Mouse (Mus musculus) A20 (cell line): ENCODE measurements around the gene Slc51b.

ENCODE experiments used
- DNase-seq: peaks from one replicate; pipeline ENCODE4 v3.0.0-alpha.2; 2011; ENCODE audit warnings: low read depth, low spot score

Slc51b gene

GRCm38 (mm10) chr9:65408871-65409295 is 13.9 kb downstream of the Slc51b start:
- DNase-seq: no peak

GRCm38 (mm10) chr9:65407861-65408260 is 14.9 kb downstream of the Slc51b start:
- no peak for DNase-seq

GRCm38 (mm10) chr9:65407327-65407726 is 15.4 kb downstream of the Slc51b start:
- no peak for DNase-seq

GRCm38 (mm10) chr9:65405184-65405449 is 17.6 kb downstream of the Slc51b start:
- DNase-seq: no peak

GRCm38 (mm10) chr9:65404331-65405183 is 18.2 kb downstream of the Slc51b start:
- no peak for DNase-seq

- no peak for DNase-seq
Measured at GRCm38 (mm10) chr9:65399934-65400333, 22.8 kb downstream of the Slc51b start.

GRCm38 (mm10) chr9:65398279-65398678 is 24.5 kb downstream of the Slc51b start, which contains the start of gene Rasl12:
Rasl12 (plus strand) TSS chr9:65398506.
- no peak for DNase-seq

- no peak for DNase-seq
Measured at GRCm38 (mm10) chr9:65394360-65394759, 28.4 kb downstream of the Slc51b start.

GRCm38 (mm10) chr9:65393606-65394005 is 29.1 kb downstream of the Slc51b start:
- no peak for DNase-seq

GRCm38 (mm10) chr9:65392638-65393364 is 30.0 kb downstream of the Slc51b start:
- DNase-seq: peak; percentile 62

GRCm38 (mm10) chr9:65391613-65391964 is 31.2 kb downstream of the Slc51b start, which contains the start of gene Kbtbd13:
Kbtbd13 (minus strand) TSS chr9:65391652.
- DNase-seq: no peak

- no peak for DNase-seq
Measured at GRCm38 (mm10) chr9:65390752-65391612, 31.8 kb downstream of the Slc51b start.

- no peak for DNase-seq
Measured at GRCm38 (mm10) chr9:65386373-65387140, 36.2 kb downstream of the Slc51b start.

GRCm38 (mm10) chr9:65384276-65384675 is 38.5 kb downstream of the Slc51b start:
- DNase-seq: no peak

- no peak for DNase-seq
Measured at GRCm38 (mm10) chr9:65382751-65383097, 40.0 kb downstream of the Slc51b start.

- no peak for DNase-seq
Measured at GRCm38 (mm10) chr9:65382031-65382750, 40.6 kb downstream of the Slc51b start.

- DNase-seq: no peak
Measured at GRCm38 (mm10) chr9:65381017-65381590, 41.7 kb downstream of the Slc51b start.

- DNase-seq: no peak
Measured at GRCm38 (mm10) chr9:65375163-65375934, 47.4 kb downstream of the Slc51b start.

- DNase-seq: no peak
Measured at GRCm38 (mm10) chr9:65374468-65375162, 48.1 kb downstream of the Slc51b start.
